Mouse (Mus musculus): ENCODE data around the gene Mrps18a. TPM values are rescaled to one million over a fixed set of nuclear protein-coding genes. Genes with fewer than 3 reads are reported as not detected.

Gene Mrps18a
- 10 to 100 TPM; 79.9 to 83.9 TPM for total RNA-seq (2021)

- peak; percentile 76 to 91 for DNase-seq (ENCODE audit: extremely low spot score in 1 of 2, low spot score in 2 of 2)
- intact Hi-C loops (cut with DNase I): no loop called here
Observed at GRCm38 (mm10) chr17:46110402-46111289, at the start of gene Mrps18a. Gene Mrps18a, plus strand, starts transcription at chr17:46110986.

- DNase-seq (ENCODE audit: extremely low spot score in 1 of 2, low spot score in 2 of 2): peak in 1 of 2 experiments; percentile 65
- intact Hi-C loops (cut with DNase I): no loop called here
Observed at GRCm38 (mm10) chr17:46063283-46063973, 47.4 kb upstream of the Mrps18a start.

- intact Hi-C loops (cut with DNase I): no loop called here
- DNase-seq (ENCODE audit: extremely low spot score in 1 of 2, low spot score in 2 of 2): no peak
Observed at GRCm38 (mm10) chr17:46063974-46064312, 46.8 kb upstream of the Mrps18a start.

- DNase-seq (ENCODE audit: extremely low spot score in 1 of 2, low spot score in 2 of 2): no peak
- intact Hi-C loops (cut with DNase I): no loop called here
Observed at GRCm38 (mm10) chr17:46070046-46070445, 40.7 kb upstream of the Mrps18a start.

GRCm38 (mm10) chr17:46071531-46071930, 39.3 kb upstream of the Mrps18a start:
- no peak for DNase-seq (ENCODE audit: extremely low spot score in 1 of 2, low spot score in 2 of 2)

GRCm38 (mm10) chr17:46073730-46074301, 37.0 kb upstream of the Mrps18a start:
- intact Hi-C loops (cut with DNase I): no loop called here
- peak in 1 of 2 experiments; percentile 70 for DNase-seq (ENCODE audit: extremely low spot score in 1 of 2, low spot score in 2 of 2)

More at GRCm38 (mm10) chr17:46071531-46071930, 39.3 kb upstream of the Mrps18a start:
- intact Hi-C loops (cut with DNase I): no loop called here

- DNase-seq (ENCODE audit: extremely low spot score in 1 of 2, low spot score in 2 of 2): no peak
- intact Hi-C loops (cut with DNase I): no loop called here
Observed at GRCm38 (mm10) chr17:46074398-46075115, 36.2 kb upstream of the Mrps18a start.

GRCm38 (mm10) chr17:46075116-46075485, 35.7 kb upstream of the Mrps18a start:
- DNase-seq (ENCODE audit: extremely low spot score in 1 of 2, low spot score in 2 of 2): no peak
- intact Hi-C loops (cut with DNase I): no loop called here

GRCm38 (mm10) chr17:46075551-46076259, 35.1 kb upstream of the Mrps18a start:
- no peak for DNase-seq (ENCODE audit: extremely low spot score in 1 of 2, low spot score in 2 of 2)
- intact Hi-C loops (cut with DNase I): no loop called here

GRCm38 (mm10) chr17:46076260-46076551, 34.6 kb upstream of the Mrps18a start:
- intact Hi-C loops (cut with DNase I): no loop called here
- no peak for DNase-seq (ENCODE audit: extremely low spot score in 1 of 2, low spot score in 2 of 2)

GRCm38 (mm10) chr17:46077921-46078534, 32.8 kb upstream of the Mrps18a start:
- intact Hi-C loops (cut with DNase I): no loop called here
- no peak for DNase-seq (ENCODE audit: extremely low spot score in 1 of 2, low spot score in 2 of 2)

GRCm38 (mm10) chr17:46079037-46079436, 31.7 kb upstream of the Mrps18a start:
- intact Hi-C loops (cut with DNase I): no loop called here
- DNase-seq (ENCODE audit: extremely low spot score in 1 of 2, low spot score in 2 of 2): no peak

- intact Hi-C loops (cut with DNase I): no loop called here
- DNase-seq (ENCODE audit: extremely low spot score in 1 of 2, low spot score in 2 of 2): no peak
Observed at GRCm38 (mm10) chr17:46080388-46080787, 30.4 kb upstream of the Mrps18a start.

- intact Hi-C loops (cut with DNase I): no loop called here
- DNase-seq (ENCODE audit: extremely low spot score in 1 of 2, low spot score in 2 of 2): no peak
Observed at GRCm38 (mm10) chr17:46081042-46081441, 29.7 kb upstream of the Mrps18a start.

GRCm38 (mm10) chr17:46081657-46082056, 29.1 kb upstream of the Mrps18a start:
- no peak for DNase-seq (ENCODE audit: extremely low spot score in 1 of 2, low spot score in 2 of 2)

GRCm38 (mm10) chr17:46083381-46083780, 27.4 kb upstream of the Mrps18a start:
- intact Hi-C loops (cut with DNase I): no loop called here
- DNase-seq (ENCODE audit: extremely low spot score in 1 of 2, low spot score in 2 of 2): no peak

More at GRCm38 (mm10) chr17:46081657-46082056, 29.1 kb upstream of the Mrps18a start:
- intact Hi-C loops (cut with DNase I): no loop called here

GRCm38 (mm10) chr17:46084091-46084501, 26.7 kb upstream of the Mrps18a start:
- intact Hi-C loops (cut with DNase I): no loop called here

GRCm38 (mm10) chr17:46086341-46086870, 24.4 kb upstream of the Mrps18a start:
- intact Hi-C loops (cut with DNase I): no loop called here

More at GRCm38 (mm10) chr17:46084091-46084501, 26.7 kb upstream of the Mrps18a start:
- peak; percentile 87 to 93 for DNase-seq (ENCODE audit: extremely low spot score in 1 of 2, low spot score in 2 of 2)

More at GRCm38 (mm10) chr17:46086341-46086870, 24.4 kb upstream of the Mrps18a start:
- DNase-seq (ENCODE audit: extremely low spot score in 1 of 2, low spot score in 2 of 2): peak in 1 of 2 experiments; percentile 60

All from left cerebral cortex, postnatal 10 days (tissue).